8 mouse cellular contexts compared by ENCODE assay signal in the genomic region with DNA sequence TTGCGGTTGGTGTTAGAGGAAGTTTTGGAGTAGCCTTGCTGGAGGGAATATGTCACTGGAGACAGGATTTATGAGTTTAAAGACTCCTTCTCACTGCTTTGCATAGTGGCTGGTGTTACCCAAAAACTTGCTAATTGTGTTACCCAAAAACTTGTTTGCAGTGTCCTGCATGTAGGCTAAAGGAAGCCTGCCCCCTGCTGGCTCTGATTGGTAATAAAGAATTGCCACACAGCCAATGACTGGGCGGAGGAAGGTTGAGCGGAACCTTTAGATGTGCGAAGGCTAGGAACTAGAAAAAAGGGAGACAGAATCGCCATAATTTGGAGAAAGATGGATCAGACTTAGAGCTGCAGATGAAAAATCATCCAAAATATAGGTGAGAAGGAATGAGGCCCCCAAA.
A peak's percentile ranks its signal among the peaks of the same experiment; 100 is the strongest.
DNase-seq lines count a peak whose midpoint lies in the region; ATAC-seq and TF ChIP-seq lines count a peak whose summit lies in the region.

No protein-coding gene starts in this region.

- intact Hi-C loops in gastrocnemius, adult 2 months (cut with DNase I) = no loop called here

- DNase-seq in gastrocnemius, adult 2 months = peak; percentile 27
- no peak for DNase-seq in gastrocnemius, postnatal 4 days (ENCODE audit: low spot score in 2 of 2)
- DNase-seq in midbrain, postnatal 0 days (ENCODE audit: low spot score) = no peak
- DNase-seq in midbrain, embryonic 11.5 days (ENCODE audit: low spot score, missing footprints) = no peak
- DNase-seq in adrenal gland, adult 2 months = peak; percentile 57
- DNase-seq in liver, embryonic 14.5 days (ENCODE audit: low read depth in 3 of 3, low spot score in 3 of 3) = no peak
- peak; percentile 65 for DNase-seq in splenic B cell, adult 2 months (ENCODE audit: low read depth, low spot score)

- no peak overlapping the region for H3K9ac ChIP-seq in midbrain, postnatal 0 days (replicated peaks; ENCODE audit: low read length, poor library complexity, severe bottlenecking)
- no peak overlapping the region for H3K9ac ChIP-seq in midbrain, embryonic 11.5 days (ENCODE audit: low read length)
- H3K9ac ChIP-seq in liver, embryonic 14.5 days (replicated peaks) = no peak overlapping the region
- H3K9ac ChIP-seq in midbrain, embryonic 13.5 days (replicated peaks) = no peak overlapping the region

- no peaks in the 10 kb centered on the region for H3K9me3 ChIP-seq in midbrain, postnatal 0 days (ENCODE audit: low read length)
- H3K9me3 ChIP-seq in midbrain, embryonic 11.5 days (ENCODE audit: control insufficient read depth, low read length) = no peaks in the 10 kb centered on the region
- H3K9me3 ChIP-seq in liver, embryonic 14.5 days (ENCODE audit: control insufficient read depth, low read length) = no peaks in the 10 kb centered on the region
- H3K9me3 ChIP-seq in midbrain, embryonic 13.5 days = no peaks in the 10 kb centered on the region

- no peak overlapping the region for H3K4me2 ChIP-seq in midbrain, postnatal 0 days (ENCODE audit: low read depth, low read length, poor library complexity, severe bottlenecking)
- no peak overlapping the region for H3K4me2 ChIP-seq in midbrain, embryonic 11.5 days
- H3K4me2 ChIP-seq in liver, embryonic 14.5 days (ENCODE audit: low read depth) = no peak overlapping the region
- no peak overlapping the region for H3K4me2 ChIP-seq in midbrain, embryonic 13.5 days (replicated peaks)

- peak; percentile 54 for TF ChIP-seq CTCF in gastrocnemius, adult 2 months (IDR thresholded peaks at IDR 0.05)
- peak; percentile 35 for TF ChIP-seq CTCF in midbrain, postnatal 0 days (IDR thresholded peaks at IDR 0.05)
- TF ChIP-seq CTCF in liver, embryonic 14.5 days (IDR thresholded peaks at IDR 0.05; ENCODE audit: low read depth) = peak; percentile 72

- H3K4me1 ChIP-seq in midbrain, postnatal 0 days (ENCODE audit: insufficient read depth, low read length) = no peaks in the 10 kb centered on the region
- no peaks in the 10 kb centered on the region for H3K4me1 ChIP-seq in midbrain, embryonic 11.5 days (ENCODE audit: control insufficient read depth, insufficient read depth, low read length)
- H3K4me1 ChIP-seq in liver, embryonic 14.5 days (replicated peaks; ENCODE audit: control insufficient read depth in 2 of 2, insufficient read depth in 2 of 2, low read length in 1 of 2) = no peaks in the 10 kb centered on the region
- no peaks in the 10 kb centered on the region for H3K4me1 ChIP-seq in midbrain, embryonic 13.5 days (replicated peaks)

- WGBS in midbrain, postnatal 0 days = 88% methylated on average over 5 of the region's 5 CpGs
- WGBS in midbrain, embryonic 11.5 days = 87% methylated on average over 5 of the region's 5 CpGs
- 62% methylated on average over 5 of the region's 5 CpGs for WGBS in liver, embryonic 14.5 days (ENCODE audit: insufficient replicate concordance)
- WGBS in midbrain, embryonic 13.5 days = 89% methylated on average over 5 of the region's 5 CpGs

- H3K27ac ChIP-seq in gastrocnemius, adult 2 months = no peak overlapping the region
- no peak overlapping the region for H3K27ac ChIP-seq in midbrain, postnatal 0 days (ENCODE audit: low read depth, low read length)
- H3K27ac ChIP-seq in midbrain, embryonic 11.5 days (ENCODE audit: low read depth, low read length) = no peak overlapping the region
- no peak overlapping the region for H3K27ac ChIP-seq in liver, embryonic 14.5 days
- no peak overlapping the region for H3K27ac ChIP-seq in midbrain, embryonic 13.5 days

- H3K4me3 ChIP-seq in gastrocnemius, adult 2 months = no peak overlapping the region
- H3K4me3 ChIP-seq in midbrain, postnatal 0 days (ENCODE audit: low read depth, low read length) = no peak overlapping the region
- no peak overlapping the region for H3K4me3 ChIP-seq in midbrain, embryonic 11.5 days (ENCODE audit: low read depth, low read length)
- H3K4me3 ChIP-seq in liver, embryonic 14.5 days (ENCODE audit: insufficient read depth in 1 of 2, low read depth in 2 of 2, low read length in 2 of 2) = no peak overlapping the region
- H3K4me3 ChIP-seq in midbrain, embryonic 13.5 days (replicated peaks) = no peak overlapping the region

- ATAC-seq in midbrain, postnatal 0 days (ENCODE audit: low FRiP score) = no peak
- no peak for ATAC-seq in midbrain, embryonic 11.5 days (ENCODE audit: low FRiP score)
- no peak for ATAC-seq in liver, embryonic 14.5 days (ENCODE audit: insufficient read depth)
- ATAC-seq in midbrain, embryonic 13.5 days = no peak

- no peaks in the 10 kb centered on the region for H3K36me3 ChIP-seq in midbrain, postnatal 0 days (ENCODE audit: insufficient read depth, low read length)
- H3K36me3 ChIP-seq in midbrain, embryonic 11.5 days (ENCODE audit: control insufficient read depth, insufficient read depth, low read length) = no peaks in the 10 kb centered on the region
- no peaks in the 10 kb centered on the region for H3K36me3 ChIP-seq in liver, embryonic 14.5 days (replicated peaks; ENCODE audit: control insufficient read depth, insufficient read depth, low read depth)
- no peaks in the 10 kb centered on the region for H3K36me3 ChIP-seq in splenic B cell, adult 2 months (ENCODE audit: control insufficient read depth, insufficient read depth, low read length, poor library complexity, severe bottlenecking)
- no peaks in the 10 kb centered on the region for H3K36me3 ChIP-seq in midbrain, embryonic 13.5 days

- TF ChIP-seq EP300 in liver, embryonic 14.5 days (IDR thresholded peaks at IDR 0.05; ENCODE audit: low read depth) = no peak

- no peaks in the 10 kb centered on the region for H3K27me3 ChIP-seq in midbrain, postnatal 0 days (ENCODE audit: insufficient read depth, low read length)
- no peaks in the 10 kb centered on the region for H3K27me3 ChIP-seq in midbrain, embryonic 11.5 days (ENCODE audit: control insufficient read depth, insufficient read depth, low read length)
- no peaks in the 10 kb centered on the region for H3K27me3 ChIP-seq in liver, embryonic 14.5 days (ENCODE audit: control insufficient read depth, insufficient read depth, low read length)
- H3K27me3 ChIP-seq in splenic B cell, adult 2 months (ENCODE audit: control insufficient read depth, insufficient read depth, low read length, poor library complexity, severe bottlenecking) = no peaks in the 10 kb centered on the region
- H3K27me3 ChIP-seq in midbrain, embryonic 13.5 days = no peaks in the 10 kb centered on the region

Comparison
In these comparisons a context has a peak if more than half of its experiments do, and no peak if none do; other contexts are left out.
1. DNase-seq: peak in gastrocnemius, adult 2 months (single experiment), adrenal gland, adult 2 months (single experiment) and splenic B cell, adult 2 months (single experiment); none in gastrocnemius, postnatal 4 days (0 of 2), midbrain, postnatal 0 days (single experiment), midbrain, embryonic 11.5 days (single experiment) and liver, embryonic 14.5 days (0 of 3).
2. Peak in every context shown above with its lines, with median percentiles within 50 percentile points of each other: CTCF ChIP-seq.